Mouse (Mus musculus): ENCODE data around the gene Cela2a. TPM values are rescaled to one million over a fixed set of nuclear protein-coding genes. Genes with fewer than 3 reads are reported as not detected.

Gene Cela2a
- polyA plus RNA-seq, 1 experiment from 2014 or later, result 455 TPM

DNA sequence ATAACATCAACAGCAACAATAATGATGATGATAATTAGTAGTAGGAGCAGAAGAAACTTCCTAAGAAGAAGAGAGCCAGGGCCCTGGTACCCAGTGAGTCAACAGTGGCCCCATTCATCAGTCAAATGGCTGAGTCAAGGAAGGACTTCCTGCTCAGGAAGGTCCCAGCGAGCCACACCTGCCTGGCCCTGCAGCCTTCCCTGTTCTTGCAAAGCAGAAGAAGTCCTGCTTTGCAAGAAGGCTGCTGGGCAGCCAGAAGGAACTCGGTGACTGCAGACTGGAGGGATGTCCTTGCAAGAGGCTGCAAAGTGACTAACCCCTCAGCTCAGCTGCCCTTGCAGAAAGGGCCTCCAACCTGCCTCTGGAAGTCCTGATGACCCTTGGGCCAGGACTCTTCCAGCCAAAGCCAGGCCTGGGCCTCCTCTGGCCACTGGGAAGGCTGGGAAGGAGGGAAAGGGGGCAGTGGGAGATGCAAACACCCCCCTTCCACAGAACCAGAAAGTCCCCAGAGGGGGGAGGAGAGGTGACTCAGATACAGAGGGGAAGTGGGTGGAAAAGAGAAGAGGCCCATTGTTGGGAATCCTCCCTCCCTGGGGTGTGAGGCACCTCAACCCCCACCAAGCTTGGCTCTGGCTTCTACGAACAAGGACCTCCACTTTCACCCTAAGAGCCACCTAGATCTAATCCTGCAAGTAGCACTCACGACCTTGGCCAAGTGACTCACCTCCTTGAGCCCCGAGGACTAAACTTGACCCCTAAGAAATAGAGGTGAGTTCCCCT lies 43.7 kb upstream of the Cela2a start:
- Histone ChIP-seq H3K27me3 (replicated peaks; ENCODE audit: control insufficient read depth, insufficient read depth, low read length) (no peaks in the 10 kb centered on the region), H3K4me2 (ENCODE audit: low read depth, low read length) (peak overlapping the region; percentile 14; the same call in 1 of the 2 replicates), H3K9ac (ENCODE audit: low read depth, low read length) (peak overlapping the region; percentile 47), H3K36me3 (ENCODE audit: control insufficient read depth, insufficient read depth, low read length) (no peaks in the 10 kb centered on the region), H3K9me3 (ENCODE audit: control insufficient read depth, low read length) (no peaks in the 10 kb centered on the region), H3K4me1 (ENCODE audit: control insufficient read depth, insufficient read depth, low read length) (peaks cover 67% of the 10 kb centered on the region), H3K4me3 (ENCODE audit: low read length) (no peak overlapping the region), H3K27ac (ENCODE audit: low read length) (peak overlapping the region; percentile 68)
- no peak for ATAC-seq
- WGBS, result 60% methylated on average over 5 of the region's 5 CpGs

DNA sequence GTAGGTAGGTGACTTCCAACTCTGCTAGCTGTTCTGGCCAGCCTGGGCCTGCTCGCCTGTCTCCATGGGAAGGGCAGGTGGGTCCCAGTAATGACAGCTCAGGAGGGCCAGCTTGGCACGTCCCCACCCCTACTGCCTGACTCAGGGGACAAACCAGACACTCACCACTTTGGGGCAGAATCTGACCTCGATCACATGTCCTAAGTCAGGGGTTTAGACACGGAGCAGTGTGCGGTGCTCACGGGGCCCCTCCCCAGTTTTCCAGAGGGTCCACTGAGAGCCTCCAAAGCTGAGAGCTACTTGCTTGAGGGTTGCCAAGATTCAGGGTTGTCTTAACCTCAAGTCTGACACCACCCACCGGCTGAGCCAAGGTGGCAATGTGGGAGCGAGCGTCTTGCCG lies 42.1 kb upstream of the Cela2a start:
- Histone ChIP-seq H3K4me2 (ENCODE audit: low read depth, low read length) (no peak overlapping the region), H3K4me1 (ENCODE audit: control insufficient read depth, insufficient read depth, low read length) (peaks cover 75% of the 10 kb centered on the region), H3K4me3 (ENCODE audit: low read length) (no peak overlapping the region), H3K9me3 (ENCODE audit: control insufficient read depth, low read length) (no peaks in the 10 kb centered on the region), H3K9ac (ENCODE audit: low read depth, low read length) (peak overlapping the region; percentile 22; the same call in 1 of the 2 replicates), H3K27ac (ENCODE audit: low read length) (peak overlapping the region; percentile 55), H3K27me3 (replicated peaks; ENCODE audit: control insufficient read depth, insufficient read depth, low read length) (no peaks in the 10 kb centered on the region), H3K36me3 (ENCODE audit: control insufficient read depth, insufficient read depth, low read length) (no peaks in the 10 kb centered on the region)
- 82% methylated on average over 10 of the region's 10 CpGs for WGBS
- no peak for ATAC-seq

DNA sequence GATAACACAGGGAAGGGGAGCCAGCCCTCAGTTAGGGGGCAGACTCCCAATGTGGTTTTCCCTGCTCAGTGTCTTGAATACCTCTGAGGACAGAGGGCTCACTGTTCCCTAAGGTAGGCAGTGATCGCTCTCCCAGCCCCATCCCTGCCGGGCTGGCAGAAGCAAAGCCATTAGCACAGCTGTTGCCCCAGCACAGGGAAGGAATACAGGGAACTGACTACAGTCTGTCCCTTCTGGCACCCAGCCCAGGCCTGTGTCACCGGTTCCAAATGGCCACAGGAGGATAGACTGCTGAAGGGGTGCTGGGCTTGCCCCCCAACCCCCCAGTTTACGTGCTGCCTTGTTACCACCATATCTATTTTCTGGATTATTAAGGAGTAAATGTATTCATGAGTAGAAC lies 41.5 kb upstream of the Cela2a start:
- H3K4me3 ChIP-seq (ENCODE audit: low read length), result no peak overlapping the region
- peak overlapping the region; percentile 51; the same call in 1 of the 2 replicates for H3K9ac ChIP-seq (ENCODE audit: low read depth, low read length)
- 28% methylated on average over 4 of the region's 4 CpGs for WGBS
- H3K36me3 ChIP-seq (ENCODE audit: control insufficient read depth, insufficient read depth, low read length), result no peaks in the 10 kb centered on the region
- ATAC-seq, result peak; percentile 6; the same call in 1 of the 2 replicates
- H3K27ac ChIP-seq (ENCODE audit: low read length), result peak overlapping the region; percentile 57
- no peak overlapping the region for H3K4me2 ChIP-seq (ENCODE audit: low read depth, low read length)
- no peaks in the 10 kb centered on the region for H3K27me3 ChIP-seq (replicated peaks; ENCODE audit: control insufficient read depth, insufficient read depth, low read length)
- no peaks in the 10 kb centered on the region for H3K9me3 ChIP-seq (ENCODE audit: control insufficient read depth, low read length)
- peaks cover 72% of the 10 kb centered on the region for H3K4me1 ChIP-seq (ENCODE audit: control insufficient read depth, insufficient read depth, low read length)

- H3K4me1 ChIP-seq (ENCODE audit: control insufficient read depth, insufficient read depth, low read length), result peaks cover 69% of the 10 kb centered on the region
- H3K9me3 ChIP-seq (ENCODE audit: control insufficient read depth, low read length), result no peaks in the 10 kb centered on the region
- H3K4me3 ChIP-seq (ENCODE audit: low read length), result no peak overlapping the region
- H3K9ac ChIP-seq (ENCODE audit: low read depth, low read length), result peak overlapping the region; percentile 51
- WGBS, result 28% methylated on average over 10 of the region's 10 CpGs
- no peaks in the 10 kb centered on the region for H3K36me3 ChIP-seq (ENCODE audit: control insufficient read depth, insufficient read depth, low read length)
- ATAC-seq, result no peak
- peak overlapping the region; percentile 57 for H3K27ac ChIP-seq (ENCODE audit: low read length)
- H3K4me2 ChIP-seq (ENCODE audit: low read depth, low read length), result no peak overlapping the region
- no peaks in the 10 kb centered on the region for H3K27me3 ChIP-seq (replicated peaks; ENCODE audit: control insufficient read depth, insufficient read depth, low read length)
Observed at GRCm38 (mm10) chr4:141866933-141867490, 41.1 kb upstream of the Cela2a start.

DNA sequence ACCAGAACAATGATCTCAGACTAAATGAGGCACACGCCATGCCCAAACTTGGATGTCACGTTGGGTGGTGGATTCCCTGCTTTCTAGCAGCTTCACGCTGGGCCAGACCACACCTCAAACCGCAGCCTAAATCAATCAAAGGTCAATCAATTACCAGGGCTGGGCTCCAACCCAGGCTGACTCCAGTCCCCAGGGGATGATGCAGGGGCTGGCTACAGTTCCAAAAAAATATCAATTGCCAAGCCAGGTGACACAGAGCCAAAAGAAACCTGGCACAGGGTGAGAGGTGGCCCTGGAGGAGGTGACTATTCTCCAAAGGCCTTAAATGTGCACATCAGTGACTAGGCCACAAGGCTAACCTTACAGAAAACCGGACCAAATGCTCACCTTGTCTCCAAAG lies 39.6 kb upstream of the Cela2a start:
- H3K4me1 ChIP-seq (ENCODE audit: control insufficient read depth, insufficient read depth, low read length), result peaks cover 71% of the 10 kb centered on the region
- 0 out of 2 replicates have a peak, but pooled peaks cover 4% of the 10 kb centered on the region for H3K9me3 ChIP-seq (ENCODE audit: control insufficient read depth, low read length)
- WGBS, result 76% methylated on average over 5 of the region's 5 CpGs
- no peak overlapping the region for H3K9ac ChIP-seq (ENCODE audit: low read depth, low read length)
- H3K4me3 ChIP-seq (ENCODE audit: low read length), result no peak overlapping the region
- no peaks in the 10 kb centered on the region for H3K27me3 ChIP-seq (replicated peaks; ENCODE audit: control insufficient read depth, insufficient read depth, low read length)
- peaks cover 8% of the 10 kb centered on the region for H3K36me3 ChIP-seq (ENCODE audit: control insufficient read depth, insufficient read depth, low read length)
- H3K27ac ChIP-seq (ENCODE audit: low read length), result no peak overlapping the region
- H3K4me2 ChIP-seq (ENCODE audit: low read depth, low read length), result no peak overlapping the region
- no peak for ATAC-seq

GRCm38 (mm10) chr4:141865006-141865405 lies 39.0 kb upstream of the Cela2a start:
- no peak overlapping the region for H3K9ac ChIP-seq (ENCODE audit: low read depth, low read length)
- H3K4me2 ChIP-seq (ENCODE audit: low read depth, low read length), result no peak overlapping the region
- ATAC-seq, result no peak
- H3K27me3 ChIP-seq (replicated peaks; ENCODE audit: control insufficient read depth, insufficient read depth, low read length), result no peaks in the 10 kb centered on the region
- 91% methylated on average over 5 of the region's 5 CpGs for WGBS
- H3K4me3 ChIP-seq (ENCODE audit: low read length), result no peak overlapping the region
- H3K27ac ChIP-seq (ENCODE audit: low read length), result no peak overlapping the region
- peaks cover 69% of the 10 kb centered on the region for H3K4me1 ChIP-seq (ENCODE audit: control insufficient read depth, insufficient read depth, low read length)
- H3K9me3 ChIP-seq (ENCODE audit: control insufficient read depth, low read length), result 0 out of 2 replicates have a peak, but pooled peaks cover 4% of the 10 kb centered on the region
- H3K36me3 ChIP-seq (ENCODE audit: control insufficient read depth, insufficient read depth, low read length), result peaks cover 8% of the 10 kb centered on the region

DNA sequence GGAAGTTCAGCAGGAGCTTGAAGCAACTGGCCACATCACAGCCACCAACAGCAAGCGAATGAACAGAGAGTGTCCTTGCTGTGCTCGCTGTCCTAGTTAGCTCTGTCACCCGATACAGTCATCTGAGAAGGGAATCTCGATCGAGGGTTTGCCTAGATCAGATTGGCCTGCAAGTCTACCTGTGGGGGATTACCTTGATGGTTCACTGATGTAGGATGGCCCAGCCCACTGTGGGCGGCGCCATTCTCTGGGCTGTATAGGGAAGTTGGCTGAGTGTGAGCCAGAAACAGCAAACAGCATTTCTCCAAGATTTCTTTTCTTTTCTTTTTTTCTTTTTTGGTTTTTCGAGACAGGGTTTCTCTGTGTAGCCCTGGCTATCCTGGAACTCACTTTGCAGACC lies 38.5 kb upstream of the Cela2a start:
- Histone ChIP-seq H3K4me3 (ENCODE audit: low read length) (no peak overlapping the region), H3K4me2 (ENCODE audit: low read depth, low read length) (no peak overlapping the region), H3K4me1 (ENCODE audit: control insufficient read depth, insufficient read depth, low read length) (peaks cover 68% of the 10 kb centered on the region), H3K27ac (ENCODE audit: low read length) (no peak overlapping the region), H3K36me3 (ENCODE audit: control insufficient read depth, insufficient read depth, low read length) (peaks cover 12% of the 10 kb centered on the region), H3K27me3 (replicated peaks; ENCODE audit: control insufficient read depth, insufficient read depth, low read length) (no peaks in the 10 kb centered on the region), H3K9ac (ENCODE audit: low read depth, low read length) (no peak overlapping the region), H3K9me3 (ENCODE audit: control insufficient read depth, low read length) (0 out of 2 replicates have a peak, but pooled peaks cover 4% of the 10 kb centered on the region)
- WGBS, result 93% methylated on average over 8 of the region's 8 CpGs
- ATAC-seq, result no peak

DNA sequence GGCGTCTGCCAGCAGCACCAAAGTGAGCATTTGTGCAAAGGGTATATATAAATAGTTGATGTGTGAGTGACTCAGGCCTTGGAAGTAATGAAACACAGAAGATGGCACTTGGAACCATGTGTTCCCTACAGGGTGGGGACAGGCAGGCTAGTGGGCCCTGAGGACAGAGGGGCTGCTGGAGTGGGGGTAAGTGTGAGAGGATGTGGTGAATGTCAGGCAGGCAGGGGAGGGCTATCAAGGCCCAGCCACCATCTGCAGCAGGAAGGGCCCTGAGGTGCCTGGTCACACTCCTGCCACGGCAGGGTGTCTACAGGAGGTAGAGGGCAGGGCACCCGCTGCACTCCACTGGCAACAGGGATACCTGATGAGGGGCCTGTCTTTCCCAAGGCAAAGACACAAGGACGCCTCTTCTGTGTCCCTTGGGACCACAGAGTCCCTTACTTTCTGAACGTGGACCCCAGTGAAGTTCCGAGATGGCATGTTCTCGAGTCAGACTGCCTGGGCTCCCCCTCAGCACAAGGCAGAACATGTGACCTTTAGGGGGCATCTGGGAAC lies 37.8 kb upstream of the Cela2a start:
- no peak overlapping the region for H3K4me2 ChIP-seq (ENCODE audit: low read depth, low read length)
- no peak for ATAC-seq
- 0 out of 2 replicates have a peak, but pooled peaks cover 4% of the 10 kb centered on the region for H3K9me3 ChIP-seq (ENCODE audit: control insufficient read depth, low read length)
- 0 out of 2 replicates have a peak overlapping the region, but pooled peaks have one; percentile 11 for H3K9ac ChIP-seq (ENCODE audit: low read depth, low read length)
- H3K27ac ChIP-seq (ENCODE audit: low read length), result peak overlapping the region; percentile 65
- peaks cover 19% of the 10 kb centered on the region for H3K36me3 ChIP-seq (ENCODE audit: control insufficient read depth, insufficient read depth, low read length)
- H3K4me3 ChIP-seq (ENCODE audit: low read length), result no peak overlapping the region
- 81% methylated on average over 7 of the region's 7 CpGs for WGBS
- peaks cover 61% of the 10 kb centered on the region for H3K4me1 ChIP-seq (ENCODE audit: control insufficient read depth, insufficient read depth, low read length)
- no peaks in the 10 kb centered on the region for H3K27me3 ChIP-seq (replicated peaks; ENCODE audit: control insufficient read depth, insufficient read depth, low read length)

DNA sequence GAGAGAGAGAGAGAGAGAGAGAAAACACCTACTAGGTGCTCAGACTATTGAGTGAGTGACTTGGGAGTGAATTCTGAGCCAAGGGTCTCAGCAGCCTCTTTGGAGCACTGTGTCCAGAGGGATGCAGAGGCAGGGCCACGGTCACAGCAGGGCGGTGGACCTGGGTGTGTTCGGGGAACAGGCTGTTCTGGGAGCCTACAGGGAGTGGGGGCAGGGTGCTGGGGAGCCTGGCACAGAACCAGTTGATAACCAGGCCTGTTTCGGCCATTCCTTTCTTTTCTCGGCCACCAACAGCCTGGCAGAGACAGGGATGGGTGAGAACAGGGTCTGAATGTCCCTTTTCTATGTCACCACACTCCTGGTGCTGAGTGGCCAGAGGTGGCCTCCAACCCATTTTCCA lies 36.9 kb upstream of the Cela2a start:
- 64% methylated on average over 5 of the region's 5 CpGs for WGBS
- no peak for ATAC-seq
- H3K27me3 ChIP-seq (replicated peaks; ENCODE audit: control insufficient read depth, insufficient read depth, low read length), result no peaks in the 10 kb centered on the region

More for the DNA sequence above, 36.9 kb upstream of the Cela2a start:
- Histone ChIP-seq H3K27ac (ENCODE audit: low read length) (peak overlapping the region; percentile 65), H3K36me3 (ENCODE audit: control insufficient read depth, insufficient read depth, low read length) (peaks cover 20% of the 10 kb centered on the region), H3K4me3 (ENCODE audit: low read length) (no peak overlapping the region), H3K9me3 (ENCODE audit: control insufficient read depth, low read length) (0 out of 2 replicates have a peak, but pooled peaks cover 4% of the 10 kb centered on the region), H3K4me2 (ENCODE audit: low read depth, low read length) (no peak overlapping the region), H3K9ac (ENCODE audit: low read depth, low read length) (0 out of 2 replicates have a peak overlapping the region, but pooled peaks have one; percentile 11), H3K4me1 (ENCODE audit: control insufficient read depth, insufficient read depth, low read length) (peaks cover 56% of the 10 kb centered on the region)
